Mouse (Mus musculus): ENCODE results near the gene AL732309.1.
"Not testable (repeated sequence)": the region's sequence is repeated elsewhere in the genome, so short reads cannot be mapped to it uniquely, and the experiment has no call there.

The AL732309.1 gene

GRCm38 (mm10) chr2:25267746-25268309 is 21.2 kb upstream of the AL732309.1 start:
- no peak for DNase-seq (ENCODE audit: low spot score in 2 of 2)

- no peak for DNase-seq (ENCODE audit: low spot score in 2 of 2)
Measured at GRCm38 (mm10) chr2:25267241-25267640, 20.6 kb upstream of the AL732309.1 start.

GRCm38 (mm10) chr2:25266720-25267119 is 20.1 kb upstream of the AL732309.1 start:
- DNase-seq (ENCODE audit: low spot score in 2 of 2) = peak in 1 of 2 experiments; percentile 33

- no peak for DNase-seq (ENCODE audit: low spot score in 2 of 2)
Measured at GRCm38 (mm10) chr2:25265897-25266656, 19.4 kb upstream of the AL732309.1 start.

GRCm38 (mm10) chr2:25264851-25265250 is 18.2 kb upstream of the AL732309.1 start:
- no peak for DNase-seq (ENCODE audit: low spot score in 2 of 2)

GRCm38 (mm10) chr2:25264286-25264660 is 17.6 kb upstream of the AL732309.1 start:
- DNase-seq (ENCODE audit: low spot score in 2 of 2) = no peak

- DNase-seq (ENCODE audit: low spot score in 2 of 2) = no peak
Measured at GRCm38 (mm10) chr2:25263623-25264285, 17.1 kb upstream of the AL732309.1 start.

- no peak for DNase-seq (ENCODE audit: low spot score in 2 of 2)
Measured at GRCm38 (mm10) chr2:25262795-25263622, 16.3 kb upstream of the AL732309.1 start.

- peak; percentile 93 to 94 for DNase-seq (ENCODE audit: low spot score in 2 of 2)
Measured at GRCm38 (mm10) chr2:25262291-25262767, 15.7 kb upstream of the AL732309.1 start, which contains the start of gene Tprn. TSS of gene Tprn (plus strand) at chr2:25262618.

GRCm38 (mm10) chr2:25261870-25262269 is 15.2 kb upstream of the AL732309.1 start:
- DNase-seq (ENCODE audit: low spot score in 2 of 2) = peak in 1 of 2 experiments; percentile 46

GRCm38 (mm10) chr2:25258887-25259286 is 12.2 kb upstream of the AL732309.1 start:
- DNase-seq (ENCODE audit: low spot score in 2 of 2) = no peak

GRCm38 (mm10) chr2:25257250-25257649 is 10.6 kb upstream of the AL732309.1 start:
- DNase-seq (ENCODE audit: low spot score in 2 of 2) = not testable (repeated sequence)

- not testable (repeated sequence) for DNase-seq (ENCODE audit: low spot score in 2 of 2)
Measured at GRCm38 (mm10) chr2:25256443-25257109, 9.9 kb upstream of the AL732309.1 start.

- peak; percentile 89 to 92 for DNase-seq (ENCODE audit: low spot score in 2 of 2)
Measured at GRCm38 (mm10) chr2:25255284-25255779, 8.7 kb upstream of the AL732309.1 start, which contains the start of gene Tmem203. TSS of gene Tmem203 (plus strand) at chr2:25255439.

GRCm38 (mm10) chr2:25252331-25252730 is 5.7 kb upstream of the AL732309.1 start:
- no peak for DNase-seq (ENCODE audit: low spot score in 2 of 2)

- DNase-seq (ENCODE audit: low spot score in 2 of 2) = no peak
Measured at GRCm38 (mm10) chr2:25244144-25244543, 2.5 kb downstream of the AL732309.1 start.

- no peak for DNase-seq (ENCODE audit: low spot score in 2 of 2)
Measured at GRCm38 (mm10) chr2:25243342-25243741, 3.3 kb downstream of the AL732309.1 start.

- DNase-seq (ENCODE audit: low spot score in 2 of 2) = peak; percentile 42 to 45
Measured at GRCm38 (mm10) chr2:25242101-25242506, 4.6 kb downstream of the AL732309.1 start, which contains the start of the genes Rnf208 and Cysrt1. TSS of gene Rnf208 (plus strand) at chr2:25242255. TSS of gene Cysrt1 (minus strand) at chr2:25242452.

GRCm38 (mm10) chr2:25241438-25241775 is 5.3 kb downstream of the AL732309.1 start:
- no peak for DNase-seq (ENCODE audit: low spot score in 2 of 2)

- peak; percentile 69 to 70 for DNase-seq (ENCODE audit: low spot score in 2 of 2)
Measured at GRCm38 (mm10) chr2:25240723-25241437, 5.8 kb downstream of the AL732309.1 start.
